In genomic region chr1:86440887-86441723, GRCm38 (mm10) we compare ENCODE assay signal across 8 mouse cellular contexts. TPM values are rescaled to one million over a fixed set of nuclear protein-coding genes. Genes with fewer than 3 reads are reported as not detected.
A peak's percentile ranks its signal among the peaks of the same experiment; 100 is the strongest.
DNase-seq lines count a peak whose midpoint lies in the region; ATAC-seq and TF ChIP-seq lines count a peak whose summit lies in the region.
"Had no signal": no experiment of that assay in that cellular context is flagged by ENCODE, and none has a peak within 500 bp of the region (broad histone marks: within the 10 kb centered on the region; RNA-seq: fewer than 3 reads in every experiment).

No protein-coding gene starts in this region.

- in situ Hi-C loops in ES-E14 (cut with MboI; ENCODE audit: low sequenced_read_pairs in 2 of 2, unreplicated experiment in 2 of 2), result no loop called here

- no peak for DNase-seq in ES-E14 (ENCODE audit: low read depth, low spot score)
- peak; percentile 46 for DNase-seq in adrenal gland, postnatal 25 days
- DNase-seq in left cerebral cortex, postnatal 14 days (ENCODE audit: low spot score in 2 of 2), result peak; percentile 58 to 83
- peak; percentile 26 for DNase-seq in spleen, adult 12 weeks (ENCODE audit: low spot score)

- intact Hi-C loops in left cerebral cortex, postnatal 14 days (cut with DNase I), result loop anchor here (1.0 kb wide), 2 partner anchors 59 to 91 kb away; no protein-coding TSS in a partner anchor

- H3K4me3 ChIP-seq in ES-E14 (ENCODE audit: insufficient read depth in 1 of 2, low read depth in 1 of 2, low read length in 2 of 2, poor library complexity in 1 of 2, severe bottlenecking in 1 of 2), result peak overlapping the region; percentile 59 to 73
- H3K4me3 ChIP-seq in embryonic fibroblast, embryonic 13.5 days (ENCODE audit: insufficient read depth, low read length), result peak overlapping the region; percentile 10; the same call in 1 of the 2 replicates
- H3K4me3 ChIP-seq in megakaryocyte, embryonic 14.5 days (replicated peaks), result peak overlapping the region; percentile 95

- H3K27me3 ChIP-seq in megakaryocyte, embryonic 14.5 days (replicated peaks), result no peaks in the 10 kb centered on the region

- peak; percentile 65 for TF ChIP-seq POLR2A in embryonic fibroblast, embryonic 13.5 days (IDR thresholded peaks at IDR 0.05; ENCODE audit: low read depth, low read length)

- ATAC-seq in hematopoietic stem cell, adult 5-6 weeks (replicated peaks in 1 of 2; ENCODE audit: insufficient read depth in 1 of 2, low FRiP score in 2 of 2, low TSS enrichment in 1 of 2, low read depth in 1 of 2, poor library complexity in 2 of 2, severe bottlenecking in 2 of 2), result peak; percentile 5 to 13; a peak in 2 of 4 replicates

- H3K27ac ChIP-seq in ES-E14 (ENCODE audit: insufficient read depth, low read depth, low read length, poor library complexity, severe bottlenecking), result peak overlapping the region; percentile 95
- peak overlapping the region; percentile 96 for H3K27ac ChIP-seq in embryonic fibroblast, embryonic 13.5 days (ENCODE audit: insufficient read depth, low read length)

- peaks cover 2 to 35% of the 10 kb centered on the region in 2 experiments; a peak in 3 of 4 replicates for H3K4me1 ChIP-seq in ES-E14 (ENCODE audit: control insufficient read depth in 2 of 2, insufficient read depth in 2 of 2, low read length in 2 of 2, poor library complexity in 1 of 2)
- H3K4me1 ChIP-seq in embryonic fibroblast, embryonic 13.5 days (ENCODE audit: control insufficient read depth, insufficient read depth, low read length), result peaks cover 26% of the 10 kb centered on the region
- H3K4me1 ChIP-seq in megakaryocyte, embryonic 14.5 days, result peaks cover 73% of the 10 kb centered on the region

- H3K36me3 ChIP-seq in ES-E14 (ENCODE audit: control insufficient read depth, insufficient read depth, low read length, poor library complexity, severe bottlenecking), result no peaks in the 10 kb centered on the region
- no peaks in the 10 kb centered on the region for H3K36me3 ChIP-seq in megakaryocyte, embryonic 14.5 days (replicated peaks; ENCODE audit: low read length)

- H3K9me3 ChIP-seq in ES-E14 (ENCODE audit: control insufficient read depth, insufficient read depth, low read depth, low read length), result no peaks in the 10 kb centered on the region
- H3K9me3 ChIP-seq in megakaryocyte, embryonic 14.5 days, result no peaks in the 10 kb centered on the region

- H3K9ac ChIP-seq in ES-E14 (ENCODE audit: insufficient read depth, low read depth, low read length, poor library complexity, severe bottlenecking), result peak overlapping the region; percentile 93

- no peak for TF ChIP-seq CTCF in embryonic fibroblast, embryonic 13.5 days (IDR thresholded peaks at IDR 0.05; ENCODE audit: borderline replicate concordance, insufficient read depth, low read length)

TF ChIP-seq in ES-E14, 5 proteins besides CTCF, POLR2A, EP300 and RAD21:
- TF ChIP-seq MAFK (IDR thresholded peaks at IDR 0.05; ENCODE audit: insufficient read depth, low read depth, low read length) (no peak), ZNF384 (IDR thresholded peaks at IDR 0.05; ENCODE audit: low read depth, low read length) (no peak), HCFC1 (IDR thresholded peaks at IDR 0.05; ENCODE audit: borderline replicate concordance, insufficient read depth, low read length) (no peak), ZC3H11A (IDR thresholded peaks at IDR 0.05; ENCODE audit: borderline replicate concordance, low read depth, low read length) (no peak), CHD2 (IDR thresholded peaks at IDR 0.05; ENCODE audit: low read depth, low read length) (no peak)

RNA-seq across cellular contexts. Expression of gene Tex44, which starts 15.0 kb away (rescaled TPM):
- 0.11 TPM in 1 of 2 replicates, not detected in the other for total RNA-seq in ES-E14 (2012; rRNA removed)
- total RNA-seq in adrenal gland, postnatal 25 days (2021), result not detected in 2 replicates
- not detected in 2 replicates for polyA plus RNA-seq in embryonic fibroblast, embryonic 13.5 days (2011; ENCODE audit: insufficient read length, low read depth, missing spikeins)
- not detected in 2 replicates for total RNA-seq in hematopoietic stem cell, adult 5-6 weeks (2017)
- total RNA-seq in left cerebral cortex, postnatal 14 days (2021), result not detected
- polyA plus RNA-seq in megakaryocyte, embryonic 14.5 days (2012; ENCODE audit: insufficient read depth, low replicate concordance), result not detected in 2 replicates
- total RNA-seq: left cerebral cortex, adult 8-10 months had no signal

RNA-seq across cellular contexts. Expression of gene Nmur1, which starts 15.1 kb away (rescaled TPM):
- total RNA-seq in ES-E14 (2012; rRNA removed), result 0.18 TPM in 1 of 2 replicates, not detected in the other
- not detected in 2 replicates for total RNA-seq in adrenal gland, postnatal 25 days (2021)
- polyA plus RNA-seq in embryonic fibroblast, embryonic 13.5 days (2011; ENCODE audit: insufficient read length, low read depth, missing spikeins), result not detected in 2 replicates
- total RNA-seq in hematopoietic stem cell, adult 5-6 weeks (2017), result not detected in 2 replicates
- under 1 TPM; 0.25 to 0.53 TPM for total RNA-seq in left cerebral cortex, postnatal 14 days (2021)
- 2.4 TPM in 1 of 2 replicates, not detected in the other for polyA plus RNA-seq in megakaryocyte, embryonic 14.5 days (2012; ENCODE audit: insufficient read depth, low replicate concordance)

Comparison
In these comparisons a context has a peak if more than half of its experiments do, and no peak if none do; other contexts are left out.
1. H3K4me3 ChIP-seq: peak in every context shown above with its lines; median percentile 95 in megakaryocyte, embryonic 14.5 days; 66 in ES-E14; 10 in embryonic fibroblast, embryonic 13.5 days.